Mouse (Mus musculus) bone marrow, adult 2 months (tissue): ENCODE results near the gene Sart3.

ENCODE experiments used
- CTCF ChIP-seq: fragments of 200-500 bp; IDR thresholded peaks from 2 replicates; pipeline ENCODE4 v1.5.1; 2011; ENCODE audit warnings: low read length, control low read depth; ENCODE audit not compliant: control insufficient read depth, insufficient read depth
- POLR2A ChIP-seq: fragments of 200-500 bp; IDR thresholded peaks from 2 replicates; pipeline ENCODE4 v1.6.1; 2011; ENCODE audit warnings: low read depth, mild to moderate bottlenecking, control low read depth, low read length, borderline replicate concordance; ENCODE audit not compliant: control insufficient read depth

DNA sequence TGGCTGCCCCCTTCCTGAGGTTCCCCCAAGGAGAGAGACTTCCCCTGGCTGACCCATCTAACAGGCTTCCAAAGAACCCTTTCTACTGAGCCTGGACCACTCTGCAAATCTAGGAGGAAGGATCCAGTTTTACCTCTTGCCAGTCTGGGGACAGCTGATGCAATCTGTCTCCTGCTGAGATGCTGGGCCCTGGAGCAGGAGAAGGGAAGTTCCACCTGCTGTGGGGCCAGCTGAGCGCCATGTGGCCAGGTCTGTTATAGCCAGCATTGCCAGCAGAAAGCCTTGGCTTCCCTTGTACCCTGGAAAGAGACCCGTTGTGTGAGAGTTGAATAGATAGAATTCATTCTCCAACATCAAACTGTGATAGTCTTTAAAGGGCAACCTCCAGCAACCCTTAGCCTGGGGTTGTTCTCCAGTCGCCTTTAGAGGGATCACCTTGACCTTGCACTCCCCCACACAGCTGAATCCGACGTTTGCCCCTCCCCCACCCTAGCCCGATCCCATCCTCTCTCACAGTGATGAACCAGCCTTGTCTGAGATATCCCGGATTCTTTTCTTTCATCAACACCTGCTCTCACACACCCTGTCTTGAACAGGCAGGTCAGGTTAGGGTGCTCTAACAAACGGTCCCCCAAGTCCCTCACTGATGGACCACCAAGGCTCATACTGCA is 48.6 kb downstream of the Sart3 start:
- no peak for TF ChIP-seq POLR2A
- TF ChIP-seq CTCF, result no peak
